Mouse (Mus musculus) embryonic facial prominence, embryonic 12.5 days (tissue): Measurements from ENCODE around the gene Mrpl9. TPM values are rescaled to one million over a fixed set of nuclear protein-coding genes. Genes with fewer than 3 reads are reported as not detected.

ENCODE experiments used
- ATAC-seq: fragments of 200-750 bp; cut with Nextera tagmentation; 2 replicates; pipeline ENCODE4 v1.8.0; 2017; ENCODE audit not compliant: insufficient number of reproducible peaks, insufficient read depth, low FRiP score, low TSS enrichment
- H3K27ac ChIP-seq: fragments of 300-500 bp; sonication (generic); 2 replicates; pipeline ENCODE4 v1.5.1; 2016; ENCODE audit warnings: mild to moderate bottlenecking
- H3K27me3 ChIP-seq: fragments of 300-500 bp; sonication (generic); 2 replicates; pipeline ENCODE4 v1.6.1; 2016; ENCODE audit warnings: mild to moderate bottlenecking, moderate library complexity
- H3K36me3 ChIP-seq: fragments of 300-500 bp; sonication (generic); 2 replicates; pipeline ENCODE4 v1.6.1; 2016; ENCODE audit warnings: mild to moderate bottlenecking
- H3K4me1 ChIP-seq: fragments of 300-500 bp; sonication (generic); 2 replicates; pipeline ENCODE4 v1.6.1; 2016
- H3K4me2 ChIP-seq: fragments of 300-500 bp; sonication (generic); replicated peaks from 2 replicates; pipeline ENCODE4 v1.6.1; 2016; ENCODE audit warnings: mild to moderate bottlenecking, moderate library complexity
- H3K4me3 ChIP-seq: fragments of 300-500 bp; sonication (generic); 2 replicates; pipeline ENCODE4 v1.5.1; 2016; ENCODE audit warnings: mild to moderate bottlenecking
- H3K9ac ChIP-seq: fragments of 300-500 bp; sonication (generic); 2 replicates; pipeline ENCODE4 v1.6.1; 2016; ENCODE audit warnings: mild to moderate bottlenecking, moderate library complexity
- H3K9me3 ChIP-seq: fragments of 300-500 bp; sonication (generic); 2 replicates; pipeline ENCODE4 v1.6.1; 2016; ENCODE audit warnings: mild to moderate bottlenecking, moderate library complexity
- WGBS: fragments of 180-500 bp; shearing (Covaris S2); methylation state at CpG from one replicate; pipeline ENCODE4 v1.1.7; 2016; 5-methylcytosine and 5-hydroxymethylcytosine counted together
- polyA plus RNA-seq: library from polyadenylated mRNA; unstranded; fragments of >200 nt; fragmentation: Nextera tagmentation; extraction: Ambion mirVana; gene quantifications from 2 replicates; pipeline ENCODE4 v1.2.1, GENCODE M21; 2016

Mrpl9 gene
- 65.3 and 65.6 TPM in 2 replicates for polyA plus RNA-seq

DNA sequence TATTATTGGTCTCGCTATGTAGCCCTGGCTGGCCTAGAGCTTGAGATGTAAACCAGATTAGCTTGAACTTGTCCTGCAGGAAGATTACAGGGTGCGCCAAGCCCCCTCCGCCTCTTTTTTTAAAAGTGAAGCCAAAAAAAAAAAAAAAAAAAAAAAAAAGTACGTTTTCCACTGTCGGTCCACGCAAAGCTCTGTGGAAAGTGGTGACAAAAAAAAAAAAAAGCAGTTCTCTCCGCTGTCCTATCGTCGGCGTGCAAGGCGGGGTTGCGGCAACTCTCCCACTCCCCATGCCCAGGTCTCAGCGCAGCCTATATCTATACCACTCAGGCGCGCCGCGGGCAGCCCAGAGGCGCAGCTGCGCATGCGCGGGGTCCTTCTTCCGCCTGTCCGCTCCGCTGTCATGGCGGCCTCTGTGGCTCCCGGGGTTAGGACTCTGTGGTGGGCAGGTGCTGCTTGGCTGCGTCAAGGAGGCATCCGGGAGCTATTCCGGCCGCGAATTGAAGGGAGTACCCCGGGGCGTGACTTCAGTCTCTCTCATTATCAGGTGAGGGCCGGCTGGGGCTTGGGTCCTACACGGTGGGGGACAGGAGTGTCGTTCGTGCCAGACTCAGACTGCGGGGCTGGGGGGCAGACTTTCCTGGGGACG lies at the start of gene Mrpl9:
TSS of gene Mrpl9 (plus strand) at position 368 of the 646 bp plus-strand sequence.
- Histone ChIP-seq H3K9me3 (no peaks in the 10 kb centered on the region), H3K4me2 (peak within 1 kb of the TSS; percentile 88), H3K27ac (peak within 1 kb of the TSS; percentile 55; the same call in 1 of the 2 replicates), H3K4me3 (peak within 1 kb of the TSS; percentile 99), H3K36me3 (peaks cover 34% of the 10 kb centered on the region), H3K27me3 (no peaks in the 10 kb centered on the region), H3K9ac (peak within 1 kb of the TSS; percentile 92), H3K4me1 (0 out of 2 replicates have a peak, but pooled peaks cover 7% of the 10 kb centered on the region)
- under 1% methylated on average over 39 of the region's 39 CpGs for WGBS
- ATAC-seq = peak; percentile 97

DNA sequence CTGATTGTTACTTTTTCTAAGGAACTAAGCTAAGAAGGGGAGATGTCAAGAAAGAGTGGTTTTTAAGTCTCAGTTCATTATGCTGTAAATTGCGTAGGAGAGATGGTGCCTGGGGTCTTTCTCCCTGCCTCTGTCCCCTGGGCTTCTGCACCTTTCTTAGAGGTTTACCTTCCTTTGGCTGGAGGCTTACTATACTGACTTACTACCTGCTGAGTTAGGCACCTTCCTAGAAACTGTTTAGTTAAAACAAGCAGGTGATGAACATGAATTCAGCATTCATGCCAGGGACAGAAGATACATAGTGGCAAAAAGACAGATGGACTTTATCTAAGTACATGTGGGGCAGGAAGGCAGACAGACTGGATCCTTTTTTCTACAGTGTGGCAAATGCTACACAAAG lies 46.8 kb upstream of the Mrpl9 start:
- no peak for ATAC-seq
- Histone ChIP-seq H3K9me3 (no peaks in the 10 kb centered on the region), H3K27me3 (peaks cover 36% of the 10 kb centered on the region), H3K4me1 (no peaks in the 10 kb centered on the region), H3K4me2 (no peak overlapping the region), H3K36me3 (no peaks in the 10 kb centered on the region), H3K4me3 (no peak overlapping the region), H3K27ac (no peak overlapping the region), H3K9ac (no peak overlapping the region)
- 84% methylated on average over 1 of the region's 1 CpGs for WGBS

DNA sequence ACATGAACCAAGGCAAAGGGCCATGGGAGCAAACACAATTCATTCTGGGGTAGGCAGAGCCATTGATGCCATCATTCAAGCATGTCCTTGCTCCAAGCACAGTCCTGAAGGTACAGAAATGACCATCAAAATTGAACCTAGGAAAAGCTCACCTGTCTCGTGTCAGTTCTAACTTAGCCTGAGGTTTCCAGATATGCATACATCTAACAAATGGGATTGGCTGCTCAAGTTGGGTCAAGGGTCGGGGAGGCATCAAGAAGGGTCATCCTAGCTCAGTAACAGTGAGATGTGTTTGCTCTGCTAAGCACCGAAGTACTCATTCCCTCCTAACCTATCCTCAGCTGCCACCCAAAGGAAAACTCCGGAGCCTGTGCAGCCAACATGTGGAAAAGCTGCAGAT lies 46.3 kb upstream of the Mrpl9 start:
- H3K27me3 ChIP-seq = peaks cover 41% of the 10 kb centered on the region
- ATAC-seq = no peak
- no peaks in the 10 kb centered on the region for H3K36me3 ChIP-seq
- H3K27ac ChIP-seq = no peak overlapping the region
- WGBS = 76% methylated on average over 4 of the region's 4 CpGs
- no peak overlapping the region for H3K4me2 ChIP-seq
- no peak overlapping the region for H3K9ac ChIP-seq
- H3K4me3 ChIP-seq = no peak overlapping the region
- no peaks in the 10 kb centered on the region for H3K4me1 ChIP-seq
- no peaks in the 10 kb centered on the region for H3K9me3 ChIP-seq

GRCm38 (mm10) chr3:94398217-94398616 lies 44.9 kb upstream of the Mrpl9 start, which contains the start of gene Lingo4:
Gene Lingo4 (plus strand): TSS chr3:94398517.
- Histone ChIP-seq H3K27ac (no peak within 1 kb of the TSS), H3K4me1 (no peaks in the 10 kb centered on the region), H3K36me3 (no peaks in the 10 kb centered on the region), H3K9ac (peak within 1 kb of the TSS; percentile 47; the same call in 1 of the 2 replicates), H3K9me3 (no peaks in the 10 kb centered on the region), H3K27me3 (peaks cover 55% of the 10 kb centered on the region), H3K4me3 (peak within 1 kb of the TSS; percentile 26), H3K4me2 (peak within 1 kb of the TSS; percentile 45)
- 60% methylated on average over 6 of the region's 6 CpGs for WGBS
- no peak for ATAC-seq

GRCm38 (mm10) chr3:94398943-94399481 lies 44.1 kb upstream of the Mrpl9 start:
- H3K4me1 ChIP-seq = no peaks in the 10 kb centered on the region
- no peaks in the 10 kb centered on the region for H3K9me3 ChIP-seq
- peaks cover 61% of the 10 kb centered on the region for H3K27me3 ChIP-seq
- H3K36me3 ChIP-seq = no peaks in the 10 kb centered on the region
- WGBS = 1% methylated on average over 20 of the region's 20 CpGs
- no peak overlapping the region for H3K27ac ChIP-seq
- ATAC-seq = no peak
- H3K4me2 ChIP-seq = peak overlapping the region; percentile 45
- peak overlapping the region; percentile 47; the same call in 1 of the 2 replicates for H3K9ac ChIP-seq
- peak overlapping the region; percentile 26 for H3K4me3 ChIP-seq

DNA sequence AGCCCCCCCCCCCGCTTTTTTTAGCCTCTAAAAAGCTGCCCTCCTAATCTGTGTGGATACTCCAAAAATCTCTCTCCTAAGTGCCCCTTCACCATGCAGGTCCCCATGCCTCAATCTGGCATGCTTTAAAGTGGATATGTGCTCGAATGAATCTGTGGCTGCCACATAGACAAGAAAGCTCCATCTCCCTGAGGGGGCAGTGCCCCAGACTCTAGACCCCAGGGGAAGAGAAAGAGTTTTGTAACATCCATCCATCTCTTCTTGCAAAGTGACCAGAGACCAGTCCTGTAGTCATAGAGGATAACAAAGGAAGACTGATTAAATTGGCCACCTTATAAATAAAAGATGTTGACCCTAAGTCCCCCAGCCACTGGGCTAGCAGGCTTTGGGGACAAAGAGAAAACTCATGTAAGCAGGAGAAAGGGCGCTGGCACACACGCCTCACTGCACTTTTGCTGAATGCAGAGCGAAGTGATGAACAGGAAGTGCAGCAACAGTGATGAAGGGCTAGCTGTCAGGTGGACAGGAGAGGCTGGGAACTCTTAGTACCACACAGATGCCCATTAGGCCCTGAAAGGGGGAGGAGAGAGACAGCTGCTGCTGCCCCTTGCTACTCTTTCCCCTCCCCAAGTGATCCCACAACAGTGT lies 43.3 kb upstream of the Mrpl9 start:
- H3K27me3 ChIP-seq = peaks cover 66% of the 10 kb centered on the region
- ATAC-seq = no peak
- H3K9ac ChIP-seq = no peak overlapping the region
- H3K4me3 ChIP-seq = no peak overlapping the region
- no peak overlapping the region for H3K27ac ChIP-seq
- no peaks in the 10 kb centered on the region for H3K9me3 ChIP-seq
- no peaks in the 10 kb centered on the region for H3K4me1 ChIP-seq
- no peaks in the 10 kb centered on the region for H3K36me3 ChIP-seq
- WGBS = 40% methylated on average over 5 of the region's 5 CpGs
- no peak overlapping the region for H3K4me2 ChIP-seq

- Histone ChIP-seq H3K27me3 (peaks cover 62% of the 10 kb centered on the region), H3K27ac (no peak overlapping the region), H3K4me1 (no peaks in the 10 kb centered on the region), H3K4me3 (no peak overlapping the region), H3K4me2 (no peak overlapping the region), H3K9me3 (no peaks in the 10 kb centered on the region), H3K36me3 (no peaks in the 10 kb centered on the region), H3K9ac (no peak overlapping the region)
- ATAC-seq = no peak
- WGBS = 66% methylated on average over 8 of the region's 8 CpGs
These were observed 40.7 kb upstream of the Mrpl9 start for GRCm38 (mm10) chr3:94402451-94402850.

- H3K27ac ChIP-seq = no peak overlapping the region
- no peak for ATAC-seq
- H3K9ac ChIP-seq = no peak overlapping the region
- no peak overlapping the region for H3K4me3 ChIP-seq
- H3K9me3 ChIP-seq = no peaks in the 10 kb centered on the region
- H3K4me2 ChIP-seq = no peak overlapping the region
- 22% methylated on average over 7 of the region's 7 CpGs for WGBS
- no peaks in the 10 kb centered on the region for H3K36me3 ChIP-seq
- H3K27me3 ChIP-seq = peaks cover 49% of the 10 kb centered on the region
- H3K4me1 ChIP-seq = no peaks in the 10 kb centered on the region
These were observed 38.6 kb upstream of the Mrpl9 start for GRCm38 (mm10) chr3:94404366-94405054.

DNA sequence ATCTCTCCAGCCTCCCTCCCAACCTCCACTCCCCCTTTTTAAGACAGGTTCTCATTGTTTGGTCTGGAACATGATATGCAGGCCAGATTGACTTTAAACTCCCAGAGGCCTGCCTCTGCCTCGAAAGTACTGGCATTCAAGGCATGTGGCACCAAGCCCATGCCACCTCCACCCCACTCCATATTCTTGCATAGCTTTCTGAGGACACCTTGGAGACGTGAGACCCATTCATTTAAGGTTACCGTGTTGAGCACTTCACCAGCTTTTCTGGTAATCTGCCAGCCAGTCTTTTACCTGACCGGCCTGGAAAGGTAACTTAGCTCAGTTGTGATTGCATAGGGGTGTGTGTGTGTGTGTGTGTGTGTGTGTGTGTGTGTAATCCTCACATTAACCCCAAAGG lies 37.6 kb upstream of the Mrpl9 start:
- Histone ChIP-seq H3K27me3 (peaks cover 38% of the 10 kb centered on the region), H3K9me3 (no peaks in the 10 kb centered on the region), H3K36me3 (no peaks in the 10 kb centered on the region), H3K4me1 (no peaks in the 10 kb centered on the region), H3K4me3 (no peak overlapping the region), H3K9ac (no peak overlapping the region), H3K27ac (no peak overlapping the region), H3K4me2 (no peak overlapping the region)
- ATAC-seq = no peak
- 58% methylated on average over 4 of the region's 4 CpGs for WGBS

DNA sequence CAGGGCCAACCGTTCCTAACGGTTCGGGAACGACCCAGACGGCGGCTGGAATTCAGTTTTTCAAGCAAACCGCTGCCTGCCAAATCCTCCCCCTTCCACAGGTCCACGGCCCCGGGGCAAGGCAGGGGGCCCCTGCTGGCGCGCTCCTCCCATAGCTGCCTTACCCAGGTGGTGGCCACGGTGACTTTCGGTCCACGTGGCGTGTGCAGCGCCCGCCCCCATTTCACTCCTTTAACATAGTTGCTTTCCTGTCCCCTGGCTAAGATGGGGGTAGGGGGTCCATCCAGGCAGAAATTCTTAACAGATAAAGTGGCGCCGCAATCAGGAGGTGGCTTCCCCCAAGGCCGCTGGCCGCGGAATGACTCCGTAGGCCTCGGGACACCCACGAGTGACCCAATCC lies 30.6 kb upstream of the Mrpl9 start:
- no peaks in the 10 kb centered on the region for H3K9me3 ChIP-seq
- no peak; the same call in 1 of the 2 replicates for ATAC-seq
- no peak overlapping the region for H3K27ac ChIP-seq
- H3K27me3 ChIP-seq = peaks cover 5% of the 10 kb centered on the region; the same call in 1 of the 2 replicates
- peaks cover 5% of the 10 kb centered on the region; the same call in 1 of the 2 replicates for H3K4me1 ChIP-seq
- no peaks in the 10 kb centered on the region for H3K36me3 ChIP-seq
- peak overlapping the region; percentile 74 for H3K4me2 ChIP-seq
- H3K9ac ChIP-seq = peak overlapping the region; percentile 21
- H3K4me3 ChIP-seq = peak overlapping the region; percentile 43
- WGBS = 9% methylated on average over 25 of the region's 25 CpGs

GRCm38 (mm10) chr3:94413031-94413679 lies 30.0 kb upstream of the Mrpl9 start, which contains the start of gene Tdrkh:
Gene Tdrkh (plus strand): TSS chr3:94413273.
- no peaks in the 10 kb centered on the region for H3K36me3 ChIP-seq
- H3K9ac ChIP-seq = peak within 1 kb of the TSS; percentile 40
- ATAC-seq = peak; percentile 99
- 11% methylated on average over 52 of the region's 52 CpGs for WGBS
- peaks cover 5% of the 10 kb centered on the region; the same call in 1 of the 2 replicates for H3K4me1 ChIP-seq
- peaks cover 5% of the 10 kb centered on the region; the same call in 1 of the 2 replicates for H3K27me3 ChIP-seq
- no peak within 1 kb of the TSS for H3K27ac ChIP-seq
- peak within 1 kb of the TSS; percentile 43 for H3K4me3 ChIP-seq
- H3K4me2 ChIP-seq = peak within 1 kb of the TSS; percentile 79
- no peaks in the 10 kb centered on the region for H3K9me3 ChIP-seq
